Mouse (Mus musculus) limb, embryonic 14.5 days (tissue): Measurements from ENCODE around the gene Fermt2. TPM values are rescaled to one million over a fixed set of nuclear protein-coding genes. Genes with fewer than 3 reads are reported as not detected.

ENCODE experiments used
- ATAC-seq: fragments of 200-750 bp; cut with Nextera tagmentation; 2 replicates; pipeline ENCODE4 v1.8.0; 2017; ENCODE audit warnings: low read depth, moderate number of reproducible peaks, moderate TSS enrichment; ENCODE audit not compliant: low FRiP score
- DNase-seq: peaks from one replicate; pipeline ENCODE4 v3.0.0-alpha.2; 2015; ENCODE audit warnings: low spot score
- H3K27ac ChIP-seq: fragments of 300-500 bp; sonication (generic); replicated peaks from 2 replicates; pipeline ENCODE4 v1.5.1; 2014; ENCODE audit warnings: low read depth, mild to moderate bottlenecking, low read length, moderate library complexity, mixed read lengths
- H3K27me3 ChIP-seq: fragments of 300-500 bp; sonication (generic); 2 replicates; pipeline ENCODE4 v1.6.1; 2014; ENCODE audit warnings: low read length, mixed read lengths; ENCODE audit not compliant: control insufficient read depth, insufficient read depth
- H3K36me3 ChIP-seq: fragments of 300-500 bp; sonication (generic); 2 replicates; pipeline ENCODE4 v1.6.1; 2014; ENCODE audit warnings: mild to moderate bottlenecking, low read length, moderate library complexity, mixed read lengths; ENCODE audit not compliant: control insufficient read depth, insufficient read depth
- H3K4me1 ChIP-seq: fragments of 300-500 bp; sonication (generic); 2 replicates; pipeline ENCODE4 v1.6.1; 2014; ENCODE audit warnings: antibody characterized with exemption, low read length, mixed read lengths; ENCODE audit not compliant: control insufficient read depth, insufficient read depth
- H3K4me2 ChIP-seq: fragments of 300-500 bp; sonication (generic); replicated peaks from 2 replicates; pipeline ENCODE4 v1.6.1; 2014; ENCODE audit warnings: low read depth, mild to moderate bottlenecking, low read length, moderate library complexity; ENCODE audit not compliant: severe bottlenecking
- H3K4me3 ChIP-seq: fragments of 300-500 bp; sonication (generic); replicated peaks from 2 replicates; pipeline ENCODE4 v1.5.1; 2014; ENCODE audit warnings: low read length
- H3K9ac ChIP-seq: fragments of 300-500 bp; sonication (generic); 2 replicates; pipeline ENCODE4 v1.6.1; 2014; ENCODE audit warnings: mild to moderate bottlenecking, low read depth, low read length, moderate library complexity; ENCODE audit not compliant: severe bottlenecking
- H3K9me3 ChIP-seq: fragments of 300-500 bp; sonication (generic); 2 replicates; pipeline ENCODE4 v1.6.1; 2016; ENCODE audit warnings: low read length; ENCODE audit not compliant: control insufficient read depth
- POLR2A ChIP-seq: fragments of 200-500 bp; IDR thresholded peaks from 2 replicates; pipeline ENCODE4 v1.8.0; 2012; ENCODE audit warnings: inconsistent platforms, mild to moderate bottlenecking, moderate library complexity, borderline replicate concordance; ENCODE audit not compliant: insufficient read depth, insufficient read length; ENCODE audit errors: extremely low read depth
- WGBS: fragments of 180-500 bp; shearing (Covaris S2); extraction: QIAGEN DNeasy Blood & Tissue Kit; methylation state at CpG from one replicate; pipeline ENCODE4 v1.1.7; 2014; 5-methylcytosine and 5-hydroxymethylcytosine counted together
- polyA plus RNA-seq, 2 experiments: library from polyadenylated mRNA; depleted of rRNA in 1 of 2; stranded (reverse) in 1 of 2; unstranded in 1 of 2; fragments of >200 nt; fragmentation: Nextera tagmentation in 1 of 2; extraction: Ambion mirVana in 1 of 2; gene quantifications; 2 replicates each; pipeline versions ENCODE4 v1.2.1 to v1.2.3; 2012 to 2014

Fermt2 gene
- polyA plus RNA-seq, 2 experiments = 91.7 to 128 TPM

DNA sequence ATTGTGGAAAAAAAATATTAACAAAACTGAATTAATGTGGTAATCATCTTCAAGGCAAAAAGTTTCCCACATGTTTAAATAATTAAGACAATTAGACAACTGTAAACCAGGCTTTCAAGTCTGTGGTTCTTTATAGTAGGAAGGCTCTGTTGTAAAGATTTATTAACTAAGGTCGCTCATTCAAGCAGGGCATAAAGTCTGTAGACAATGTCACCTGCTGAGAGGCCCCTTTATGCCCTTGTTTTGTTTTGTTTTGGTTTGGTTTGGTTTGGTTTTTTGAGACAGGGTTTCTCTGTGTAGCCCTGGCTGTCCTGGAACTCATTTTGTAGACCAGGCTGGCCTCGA, 91.0 kb downstream of the Fermt2 start:
- Histone ChIP-seq H3K4me3 (no peak overlapping the region), H3K4me1 (peaks cover 14% of the 10 kb centered on the region), H3K9me3 (no peaks in the 10 kb centered on the region), H3K27me3 (no peaks in the 10 kb centered on the region), H3K4me2 (no peak overlapping the region), H3K36me3 (no peaks in the 10 kb centered on the region), H3K27ac (no peak overlapping the region), H3K9ac (no peak overlapping the region)
- no peak for DNase-seq
- 25% methylated on average over 1 of the region's 2 CpGs for WGBS
- ATAC-seq = peak; percentile 14; the same call in 1 of the 2 replicates
- TF ChIP-seq POLR2A = no peak

DNA sequence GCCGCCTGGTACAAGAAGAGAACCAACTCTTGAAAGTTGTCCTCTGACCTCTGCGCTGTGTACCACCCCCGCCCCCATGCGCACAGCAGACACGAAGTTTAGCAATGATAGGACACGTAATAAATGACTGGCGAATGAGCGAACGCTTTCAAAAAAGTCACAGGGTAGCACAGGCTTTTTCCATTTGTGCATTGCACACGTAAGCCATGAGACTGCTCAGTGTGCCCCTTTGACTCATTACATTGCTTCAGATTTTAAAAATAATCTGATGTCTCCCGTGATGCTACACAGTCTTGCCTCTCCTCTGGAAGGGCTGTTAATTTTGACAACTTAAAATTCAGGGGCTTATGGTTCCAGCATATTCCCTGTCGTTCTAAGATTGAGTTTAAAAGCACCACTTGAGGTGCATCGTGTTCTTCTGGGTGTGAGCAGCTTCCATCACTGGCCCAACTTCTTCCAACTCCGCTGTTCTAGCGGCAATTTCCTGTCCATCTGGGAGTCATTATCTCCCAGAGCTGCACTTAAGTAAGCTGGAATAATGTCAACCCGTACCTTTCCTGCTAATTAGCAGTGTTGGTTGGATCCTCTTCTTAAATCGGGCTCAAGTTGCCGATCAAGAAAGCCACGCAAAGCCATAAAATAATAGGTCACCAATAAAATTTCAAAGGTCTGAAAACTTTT, 91.5 kb downstream of the Fermt2 start:
- Histone ChIP-seq H3K9ac (no peak overlapping the region), H3K4me1 (peaks cover 14% of the 10 kb centered on the region), H3K27ac (0 out of 2 replicates have a peak overlapping the region, but pooled peaks have one; percentile 26), H3K36me3 (no peaks in the 10 kb centered on the region), H3K4me3 (no peak overlapping the region), H3K9me3 (no peaks in the 10 kb centered on the region), H3K27me3 (no peaks in the 10 kb centered on the region), H3K4me2 (no peak overlapping the region; the same call in 1 of the 2 replicates)
- TF ChIP-seq POLR2A = no peak
- peak; percentile 49 for DNase-seq
- peak; percentile 39 for ATAC-seq
- WGBS = 19% methylated on average over 19 of the region's 19 CpGs

GRCm38 (mm10) chr14:45434220-45434619, 95.7 kb downstream of the Fermt2 start:
- 0 out of 2 replicates have a peak, but pooled peaks cover 8% of the 10 kb centered on the region for H3K9me3 ChIP-seq
- ATAC-seq (no peak), DNase-seq (no peak)
- H3K4me1 ChIP-seq = peaks cover 10% of the 10 kb centered on the region; the same call in 1 of the 2 replicates
- no peaks in the 10 kb centered on the region for H3K36me3 ChIP-seq
- 77% methylated on average over 6 of the region's 6 CpGs for WGBS
- no peak for TF ChIP-seq POLR2A
- no peak overlapping the region for H3K4me3 ChIP-seq
- H3K9ac ChIP-seq = no peak overlapping the region
- no peak overlapping the region for H3K27ac ChIP-seq
- no peak overlapping the region for H3K4me2 ChIP-seq
- H3K27me3 ChIP-seq = no peaks in the 10 kb centered on the region

GRCm38 (mm10) chr14:45432003-45432402, 97.9 kb downstream of the Fermt2 start:
- H3K9ac ChIP-seq = no peak overlapping the region
- H3K4me1 ChIP-seq = no peaks in the 10 kb centered on the region
- H3K27ac ChIP-seq = no peak overlapping the region
- H3K9me3 ChIP-seq = 0 out of 2 replicates have a peak, but pooled peaks cover 8% of the 10 kb centered on the region
- DNase-seq = no peak
- ATAC-seq = no peak
- no peaks in the 10 kb centered on the region for H3K27me3 ChIP-seq
- no peak for TF ChIP-seq POLR2A
- no peaks in the 10 kb centered on the region for H3K36me3 ChIP-seq
- H3K4me3 ChIP-seq = no peak overlapping the region
- H3K4me2 ChIP-seq = no peak overlapping the region
- WGBS = 80% methylated on average over 4 of the region's 4 CpGs

DNA sequence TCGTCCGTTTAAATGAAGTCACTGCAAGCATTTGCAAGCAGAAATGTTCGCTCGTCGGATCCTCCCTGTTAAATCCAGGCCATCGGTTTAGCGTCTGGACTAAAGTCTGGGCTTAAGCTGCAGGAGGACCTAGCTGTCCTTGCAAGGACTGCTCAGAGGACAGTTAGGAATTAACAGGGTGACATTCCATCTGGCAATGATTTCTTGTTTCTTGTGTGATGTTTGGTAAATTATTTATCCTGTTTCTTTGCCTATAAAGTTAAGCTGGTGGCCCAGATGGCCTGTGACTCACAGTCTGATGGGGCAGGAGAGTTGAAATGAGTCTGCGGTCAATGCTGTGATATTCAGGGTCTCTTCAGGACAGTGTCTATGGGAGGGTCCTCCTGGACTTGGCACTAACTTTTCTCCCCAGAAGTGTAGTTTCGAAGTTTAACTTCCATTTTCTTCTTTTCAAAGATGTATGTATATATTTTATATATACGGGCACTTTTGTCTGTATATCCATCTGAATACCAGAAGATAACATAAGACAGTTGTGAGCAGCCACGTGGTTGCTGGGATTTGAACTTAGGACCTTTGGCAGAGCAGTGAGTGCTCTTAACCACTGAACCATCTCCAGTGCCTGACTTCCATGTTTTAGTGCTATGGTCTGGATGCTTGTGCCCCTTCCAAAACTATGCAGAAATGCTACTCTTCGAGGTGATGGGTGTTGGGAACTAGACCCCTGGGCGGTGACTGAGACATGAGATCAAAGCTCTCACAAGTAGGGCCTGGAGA, 99.7 kb downstream of the Fermt2 start:
- WGBS = 71% methylated on average over 13 of the region's 13 CpGs
- TF ChIP-seq POLR2A = no peak
- H3K27ac ChIP-seq = no peak overlapping the region
- no peaks in the 10 kb centered on the region for H3K27me3 ChIP-seq
- no peaks in the 10 kb centered on the region for H3K36me3 ChIP-seq
- ATAC-seq = no peak
- DNase-seq = no peak
- H3K4me3 ChIP-seq = no peak overlapping the region
- no peak overlapping the region for H3K4me2 ChIP-seq
- H3K4me1 ChIP-seq = no peaks in the 10 kb centered on the region
- no peak overlapping the region for H3K9ac ChIP-seq
- 0 out of 2 replicates have a peak, but pooled peaks cover 14% of the 10 kb centered on the region for H3K9me3 ChIP-seq
